Mouse (Mus musculus) right cerebral cortex, postnatal 36 days (tissue): ENCODE data around the gene Prdm16.
A peak's percentile ranks its signal among the peaks of the same experiment; 100 is the strongest.

ENCODE experiments used
- DNase-seq, 2 experiments: peaks; one replicate each; pipeline ENCODE4 v3.0.0; 2022; ENCODE audit warnings: low spot score in 2 of 2, mixed read lengths in 1 of 2

Prdm16 gene

DNA sequence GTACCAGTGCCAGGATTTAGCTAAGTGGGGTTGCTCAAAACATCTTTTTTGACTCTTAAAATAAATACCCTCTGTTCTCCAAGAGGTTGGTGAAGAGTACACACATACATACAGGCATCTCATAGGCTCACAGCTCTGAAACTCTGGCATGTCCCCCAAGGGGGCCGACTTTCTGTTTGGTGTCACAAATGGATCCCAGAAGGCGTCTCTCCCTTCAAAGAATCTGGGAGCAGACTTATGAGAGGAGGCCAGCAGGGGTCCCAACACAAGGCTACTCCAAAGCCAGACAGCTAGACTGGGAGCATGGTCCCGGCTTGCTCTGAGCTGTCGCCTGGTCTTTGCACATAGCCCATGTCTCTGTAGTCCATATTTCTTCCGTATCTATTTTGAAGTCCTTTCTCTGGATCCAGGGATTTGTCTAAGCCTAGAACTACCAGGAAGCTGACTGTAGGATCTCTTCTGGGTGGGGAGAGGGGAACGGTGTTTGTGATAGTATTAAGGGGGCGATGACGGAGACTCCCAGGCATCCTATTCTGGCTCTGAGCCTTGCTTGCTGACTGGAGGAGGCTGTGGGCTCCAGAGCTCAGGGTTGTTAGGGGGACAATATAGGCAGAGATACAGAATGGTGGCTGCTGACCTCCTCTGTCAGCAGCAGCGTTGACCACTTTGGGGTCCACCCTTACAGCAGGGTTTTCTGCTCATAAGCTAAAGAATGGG, 156.0 kb downstream of the Prdm16 start:
- no peak for DNase-seq

DNA sequence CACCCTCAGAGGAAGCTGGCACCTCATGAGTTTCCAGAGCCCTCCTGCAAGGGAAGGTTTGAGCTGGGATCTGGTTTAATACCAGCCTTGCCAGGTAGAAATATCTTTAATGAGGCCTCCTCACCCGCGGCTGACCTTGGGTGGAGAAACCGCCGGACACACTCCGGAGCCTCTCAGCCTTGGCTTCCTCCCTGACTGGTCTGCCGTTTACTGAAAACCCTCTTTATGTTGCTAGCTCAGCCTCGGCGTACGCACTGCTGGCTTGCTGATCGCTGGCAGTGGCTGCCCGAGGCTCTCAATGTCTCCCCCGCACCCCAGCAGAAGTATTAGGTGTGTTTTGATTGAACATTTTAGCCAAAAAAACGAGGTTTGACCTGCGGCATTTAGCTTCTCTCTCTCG, 156.5 kb downstream of the Prdm16 start:
- no peak for DNase-seq

DNA sequence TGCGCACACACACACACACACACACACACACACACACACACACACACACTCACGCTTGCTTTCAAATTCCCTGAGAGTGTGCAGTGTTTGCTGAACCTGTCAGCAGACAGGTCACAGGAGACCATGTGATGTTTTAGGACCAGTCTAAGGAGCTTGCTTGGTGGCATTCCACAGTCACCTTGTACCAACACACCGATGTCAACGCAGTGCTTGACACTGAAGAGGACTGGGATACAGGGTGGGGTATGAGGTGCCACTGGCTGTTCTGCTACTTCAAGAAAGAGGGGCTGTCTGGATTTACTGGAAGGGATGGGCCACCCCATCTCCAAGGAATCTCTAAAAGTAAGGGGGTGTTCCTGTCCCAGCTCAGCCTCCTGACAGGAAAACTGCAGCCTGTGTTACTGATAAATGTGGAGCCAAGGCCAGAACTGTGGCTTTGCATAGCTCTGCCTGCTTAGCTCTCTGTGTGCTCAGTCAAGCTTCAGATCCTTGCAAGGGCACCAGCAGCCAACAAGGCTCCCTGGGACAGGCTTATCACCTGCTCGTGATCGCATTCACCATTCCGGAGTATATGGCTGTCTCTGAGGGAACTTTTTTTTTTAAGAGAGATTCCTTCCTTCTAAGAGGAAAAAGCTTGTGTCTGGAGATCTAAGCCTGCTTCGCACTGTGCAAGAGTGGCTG, 157.6 kb downstream of the Prdm16 start:
- DNase-seq: no peak

DNA sequence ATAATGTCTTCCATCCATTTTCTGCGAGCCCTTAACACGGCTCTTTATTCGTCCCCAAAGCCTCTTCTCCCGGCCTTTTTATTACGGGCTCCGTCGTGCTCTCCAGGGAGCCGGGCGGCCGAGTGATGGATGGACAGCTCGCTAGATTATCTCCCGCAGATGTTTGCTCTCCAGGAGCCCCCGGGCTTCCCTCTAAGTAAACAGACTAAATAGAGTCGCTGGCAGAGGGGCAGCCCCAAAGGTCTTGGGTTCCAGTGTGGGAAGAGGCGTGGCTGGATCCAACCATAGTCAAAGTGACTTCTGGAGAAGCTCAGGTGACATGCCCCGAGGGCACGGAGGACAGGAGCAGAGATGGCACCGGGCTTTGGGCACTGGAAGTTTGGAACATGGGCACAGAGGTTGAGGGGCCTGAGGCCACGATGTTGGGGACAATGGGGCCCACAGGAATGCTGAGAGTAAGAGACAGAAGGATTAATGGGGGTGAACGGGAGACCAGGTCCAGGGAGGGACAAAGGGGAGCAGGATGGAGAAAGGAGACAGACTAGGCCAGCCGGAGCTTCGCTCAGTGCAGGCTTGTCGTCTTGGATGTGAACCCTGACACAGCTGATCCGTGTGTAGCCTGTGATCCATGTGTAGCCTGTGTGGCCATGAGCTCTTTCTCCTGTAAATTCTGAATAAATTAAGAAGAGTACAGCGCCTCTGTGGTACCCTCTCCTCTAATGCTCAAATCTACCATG, 162.9 kb downstream of the Prdm16 start:
- DNase-seq: no peak

DNA sequence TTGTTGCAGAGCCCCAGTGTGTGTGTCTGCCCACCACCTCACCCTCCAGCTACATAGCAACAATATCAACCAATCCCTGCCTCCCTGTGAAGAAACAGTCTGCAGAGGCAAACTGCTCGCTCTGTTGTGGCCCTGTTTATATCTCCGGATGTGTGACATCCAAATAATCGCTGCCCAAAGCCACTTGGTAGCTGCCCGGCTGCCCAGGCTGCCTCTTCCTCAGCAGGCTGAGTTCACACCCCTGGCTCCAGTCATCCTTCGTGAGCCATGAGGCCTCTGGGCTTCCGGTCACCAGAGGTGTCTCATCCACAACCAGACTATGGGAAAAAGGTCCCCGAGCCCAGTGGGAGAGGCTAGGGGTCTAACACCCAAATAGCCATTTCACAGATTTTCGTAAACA, 164.1 kb downstream of the Prdm16 start:
- no peak for DNase-seq

DNA sequence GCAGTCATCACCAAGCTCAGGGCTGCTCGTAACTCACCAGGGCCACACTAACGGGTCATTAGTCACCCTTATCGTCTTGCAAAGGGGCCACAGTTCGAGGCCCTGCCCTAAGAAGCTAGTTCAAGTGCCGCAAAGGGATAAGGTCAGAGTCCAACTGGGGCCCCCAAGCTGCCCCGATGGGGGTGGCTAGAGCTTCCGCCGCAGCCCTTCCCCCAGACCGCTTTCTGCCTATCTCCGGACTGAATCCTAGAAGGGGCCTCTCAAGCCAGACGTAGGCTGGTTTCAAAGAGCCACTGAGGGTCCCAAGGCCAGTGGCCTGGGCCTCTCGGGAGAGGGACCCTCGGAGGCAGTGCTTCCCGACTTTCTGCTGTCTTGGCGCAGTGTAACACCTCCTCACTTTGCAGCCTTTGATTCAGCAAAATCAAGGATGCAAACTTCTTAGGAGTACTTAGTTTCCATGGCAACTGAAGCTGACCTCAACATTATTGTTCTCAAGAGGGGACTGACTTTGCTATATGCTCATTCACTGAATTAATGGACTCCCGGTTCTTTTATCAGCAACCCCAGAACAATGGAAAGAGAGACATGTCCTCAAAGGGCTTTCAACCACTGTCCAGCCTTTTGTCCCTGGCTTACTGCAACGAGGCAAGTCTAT, 165.1 kb downstream of the Prdm16 start:
- no peak for DNase-seq

DNA sequence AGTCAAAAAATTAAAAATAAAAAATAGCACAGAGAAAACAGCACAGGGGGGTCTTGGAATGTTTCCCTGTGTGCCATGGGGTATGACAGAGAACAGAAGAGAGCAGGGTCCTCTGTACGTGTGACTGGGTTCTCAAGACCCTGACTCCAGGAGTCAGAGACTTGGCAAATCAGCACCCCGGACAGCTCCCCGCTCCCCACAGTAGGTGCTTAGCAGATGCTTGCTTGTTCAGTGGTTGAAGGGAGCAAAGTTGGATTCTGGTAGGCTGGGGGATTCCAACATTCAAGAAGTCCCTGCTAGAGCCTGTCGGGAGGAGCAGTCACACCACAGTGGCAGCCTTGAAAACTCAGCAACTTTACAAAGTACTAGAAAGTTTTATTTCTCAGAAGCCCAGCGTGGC, 170.4 kb downstream of the Prdm16 start:
- DNase-seq: no peak

DNA sequence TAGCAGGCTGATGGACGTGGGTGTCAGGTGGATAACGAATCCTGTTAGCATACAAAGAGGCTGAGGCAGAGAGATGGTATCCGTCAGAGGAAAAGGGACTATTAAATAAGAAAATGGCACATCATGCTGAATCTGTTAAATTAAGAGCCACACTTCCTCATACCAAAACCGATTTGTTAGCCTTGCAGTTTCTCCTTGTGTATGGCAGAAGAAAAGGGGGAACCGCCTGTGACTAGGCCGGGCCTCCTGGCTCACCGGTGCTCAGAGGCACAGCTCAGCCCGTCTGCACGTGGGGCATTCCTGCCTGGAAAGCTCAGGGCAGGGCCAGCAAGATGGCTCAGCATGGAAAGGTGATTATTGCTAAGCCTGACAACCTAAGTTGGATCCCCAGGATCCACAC, 171.6 kb downstream of the Prdm16 start:
- DNase-seq: no peak

DNA sequence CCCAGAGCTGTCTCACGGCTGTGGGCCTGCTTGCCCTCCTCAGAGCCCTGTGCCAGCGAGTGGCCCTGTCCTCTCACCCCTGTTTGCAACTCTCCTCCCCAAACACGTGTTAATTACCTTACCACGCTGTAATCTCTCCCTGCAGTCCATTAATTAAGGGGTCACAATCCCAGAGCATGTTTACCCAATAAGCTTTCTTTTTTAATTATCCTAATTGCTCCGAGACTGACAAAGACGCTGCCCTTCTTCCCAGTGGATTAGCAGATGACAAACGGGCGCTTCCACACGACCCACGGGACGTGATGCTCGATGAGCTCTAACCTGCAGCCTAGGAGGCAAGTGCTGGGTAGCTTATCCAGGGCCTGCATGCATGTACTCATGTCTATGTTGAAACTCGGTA, 176.7 kb downstream of the Prdm16 start:
- DNase-seq: no peak

DNA sequence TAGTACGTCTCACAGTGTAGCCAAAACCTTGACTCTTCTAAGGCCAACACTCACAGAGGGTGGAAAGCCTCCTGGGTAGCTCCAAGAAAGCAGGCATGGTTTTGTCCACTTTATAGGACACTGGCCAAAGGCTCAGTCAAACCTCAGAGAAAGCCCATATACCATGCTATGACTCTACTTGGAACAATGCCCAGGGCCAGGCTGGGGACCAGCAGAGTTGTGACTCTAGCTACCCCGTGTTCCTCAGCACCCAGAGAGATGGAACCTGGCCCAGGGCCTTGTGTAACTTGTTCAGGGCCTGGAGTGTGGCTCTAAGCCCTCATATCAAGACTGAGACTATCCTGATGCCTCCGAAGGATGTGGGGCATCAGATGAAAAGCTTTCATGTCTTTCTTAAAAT, 178.9 kb downstream of the Prdm16 start:
- DNase-seq: no peak

DNA sequence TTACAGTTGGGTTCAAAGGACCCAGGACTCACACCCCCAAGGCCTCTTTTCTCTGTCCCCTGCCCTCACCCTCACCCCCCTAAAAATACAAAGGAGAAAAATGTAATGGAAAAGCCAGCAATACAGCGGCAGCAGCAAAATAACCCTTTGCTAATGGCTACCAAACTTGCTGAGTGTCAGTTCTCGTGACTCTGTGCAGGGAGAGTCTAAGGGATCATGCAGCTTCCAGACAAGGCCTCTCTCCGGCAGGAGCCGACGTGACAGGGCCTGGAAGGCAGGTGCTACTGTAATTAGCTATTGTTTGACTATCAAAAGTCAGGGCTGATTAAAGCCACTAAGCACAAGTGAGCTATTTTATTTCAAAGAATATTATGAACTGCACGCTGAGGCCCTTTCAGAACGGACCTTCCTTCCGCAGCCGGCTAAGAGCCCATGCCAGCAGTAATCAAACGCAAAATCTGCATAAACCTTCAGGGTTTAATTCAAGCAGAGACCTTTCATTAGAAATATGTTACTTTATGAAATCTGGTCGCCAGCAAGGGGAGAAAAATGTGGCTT, 180.3 kb downstream of the Prdm16 start:
- no peak for DNase-seq

DNA sequence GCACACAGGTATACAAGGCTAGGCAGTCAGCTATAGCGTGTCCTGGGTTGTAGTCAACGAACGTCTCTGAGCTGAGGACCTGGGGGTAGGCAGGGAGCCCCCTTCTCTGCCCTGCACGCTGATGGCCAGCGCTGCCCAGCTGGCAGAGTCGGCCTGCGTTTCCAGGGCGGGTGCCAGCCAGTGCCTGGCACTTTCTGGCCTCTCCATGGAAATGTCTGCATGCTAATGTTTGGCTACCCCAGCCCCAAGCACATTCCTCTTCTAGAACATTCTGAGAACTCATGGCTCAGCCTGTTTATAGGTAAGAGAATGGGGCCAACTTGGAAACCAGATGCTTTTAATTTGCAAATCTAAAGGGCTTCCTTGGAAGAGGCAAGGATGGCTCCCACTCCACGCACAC, 186.2 kb downstream of the Prdm16 start:
- no peak for DNase-seq

DNA sequence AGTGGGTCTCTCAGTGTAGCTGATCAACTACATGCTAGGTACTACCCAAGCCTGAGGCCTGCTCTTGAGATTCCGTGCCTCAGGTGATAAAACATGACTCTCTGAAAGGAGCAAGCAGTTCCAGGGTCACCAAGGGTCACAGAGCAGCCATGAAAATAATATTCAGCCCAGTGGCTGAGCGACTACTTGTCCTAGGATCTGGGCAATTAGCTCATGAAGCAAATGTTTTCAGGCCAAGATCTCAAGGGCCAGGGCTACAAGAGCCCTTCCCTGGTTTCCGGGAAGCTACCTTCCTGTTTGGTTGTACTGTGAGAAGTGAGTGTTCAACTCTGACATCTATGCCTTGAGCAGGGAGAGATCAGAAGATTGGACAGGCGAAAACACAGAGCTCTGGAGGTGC, 186.6 kb downstream of the Prdm16 start:
- DNase-seq: no peak

DNA sequence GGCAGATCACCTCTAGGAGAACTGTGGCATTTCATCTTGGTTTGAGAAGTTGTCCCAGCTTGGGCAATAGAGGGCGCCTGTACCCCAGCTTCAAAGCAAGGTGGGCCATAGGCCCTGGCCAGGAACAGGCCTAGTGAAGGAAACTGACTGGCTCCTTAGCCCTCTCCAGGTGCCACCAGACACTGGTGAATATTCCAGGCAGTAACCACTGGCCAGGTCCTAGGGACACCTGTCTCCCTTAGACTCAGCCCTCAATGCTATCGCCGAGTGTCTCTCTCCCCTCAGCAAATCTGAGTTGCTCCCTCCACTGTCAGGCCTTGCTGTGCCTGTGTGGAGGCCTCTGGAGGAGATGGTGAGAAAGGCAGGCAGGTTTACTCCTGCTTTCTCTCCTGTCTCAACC, 187.3 kb downstream of the Prdm16 start:
- no peak for DNase-seq

DNA sequence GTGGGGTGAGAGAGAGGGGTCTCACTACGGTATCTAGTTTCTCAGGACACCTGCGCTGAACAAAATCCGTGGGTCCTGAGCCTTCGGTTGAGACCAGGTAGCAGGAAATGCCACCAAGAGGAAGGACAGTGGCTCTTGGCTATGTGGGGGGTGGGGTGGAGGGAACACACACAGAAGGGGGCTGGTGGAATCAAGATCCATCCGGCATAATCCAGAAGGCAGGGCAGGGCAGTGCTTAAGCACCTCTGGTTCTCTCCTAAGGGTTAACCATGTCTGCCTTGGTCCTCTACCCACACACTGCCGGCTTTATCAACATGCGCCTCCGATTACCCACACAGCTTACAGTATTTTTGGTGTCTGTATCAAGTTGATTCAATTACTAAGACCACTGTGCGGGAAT, 191.0 kb downstream of the Prdm16 start:
- DNase-seq: no peak

DNA sequence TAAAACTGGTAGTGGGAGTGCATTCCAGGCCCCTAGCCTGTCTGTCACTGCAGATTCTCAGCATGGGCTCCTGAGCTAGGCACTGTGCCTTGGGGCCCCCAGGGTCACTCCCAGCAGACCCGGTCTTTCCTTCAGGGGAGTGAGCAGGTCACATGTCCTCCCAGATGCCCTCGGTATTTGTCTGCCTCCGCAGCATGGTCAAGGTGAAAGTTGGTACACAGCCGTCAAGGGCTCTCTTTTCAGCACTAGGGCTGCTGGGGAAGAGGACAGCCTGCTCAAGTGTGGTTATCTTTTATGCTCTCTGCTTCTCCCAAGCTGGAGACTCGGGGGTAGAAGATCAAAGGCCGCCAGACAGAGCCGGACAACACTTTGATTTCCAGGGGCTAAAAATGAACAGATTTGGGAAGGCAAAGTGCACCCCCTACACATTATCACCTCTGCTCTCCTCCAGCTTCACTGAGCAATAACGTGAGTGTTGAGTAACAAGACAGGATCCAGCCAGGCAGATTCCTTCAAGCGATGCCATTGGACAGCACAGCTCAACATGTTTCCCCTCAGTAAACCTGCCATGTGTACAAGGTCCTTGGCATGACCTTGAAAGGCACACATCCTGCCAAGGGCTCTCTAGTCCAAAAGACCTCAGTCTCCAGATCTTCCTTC, 193.9 kb downstream of the Prdm16 start:
- DNase-seq: no peak

DNA sequence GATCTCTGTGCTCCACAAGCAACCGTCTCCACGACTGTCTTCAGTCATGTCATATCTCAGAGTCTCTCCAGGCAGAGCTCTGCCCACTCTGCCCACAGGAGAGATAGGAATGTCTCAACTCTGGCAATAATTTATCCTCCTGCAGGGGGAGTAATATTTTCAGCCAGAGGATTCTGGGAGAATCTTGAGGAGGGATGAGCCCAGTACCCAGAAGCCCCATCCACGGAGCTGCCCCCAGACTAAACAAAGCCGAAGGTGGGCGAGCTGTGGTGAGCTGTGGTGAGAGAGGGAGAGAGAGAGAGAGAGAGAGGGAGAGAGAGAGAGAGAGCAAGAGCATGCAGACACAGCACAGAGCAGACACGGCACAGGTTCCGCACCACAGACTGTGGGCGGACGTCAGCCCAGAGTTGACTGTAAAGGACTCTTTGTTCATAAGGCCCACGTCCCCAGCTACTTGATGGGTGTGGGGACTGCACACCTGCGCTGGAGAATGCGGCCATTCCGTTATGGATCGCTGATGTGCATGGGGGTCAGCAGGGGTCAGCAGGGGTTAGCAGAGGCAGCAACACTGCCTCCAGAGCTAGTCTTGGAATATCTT, 197.1 kb downstream of the Prdm16 start:
- peak in 1 of 2 experiments; percentile 25 for DNase-seq

DNA sequence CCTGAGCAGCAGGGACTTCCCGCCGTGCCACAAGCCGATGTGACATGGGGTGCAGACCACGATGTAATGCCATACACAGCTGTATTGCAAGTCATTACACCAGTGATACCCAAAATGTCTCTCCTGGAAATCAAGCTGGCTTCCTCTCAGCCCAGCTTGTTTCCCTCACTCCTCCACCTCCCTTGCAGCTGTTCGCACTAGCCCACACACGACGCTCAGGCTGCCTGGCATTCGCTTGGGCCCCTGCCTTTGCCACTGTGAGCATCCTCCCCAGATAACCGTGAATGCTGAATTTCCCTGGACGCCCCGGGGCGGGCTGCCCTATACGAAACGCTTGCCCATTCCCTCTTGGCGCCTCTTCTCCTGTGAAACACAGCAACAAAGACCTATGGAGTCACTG, 198.1 kb downstream of the Prdm16 start:
- peak in 1 of 2 experiments; percentile 28 for DNase-seq

DNA sequence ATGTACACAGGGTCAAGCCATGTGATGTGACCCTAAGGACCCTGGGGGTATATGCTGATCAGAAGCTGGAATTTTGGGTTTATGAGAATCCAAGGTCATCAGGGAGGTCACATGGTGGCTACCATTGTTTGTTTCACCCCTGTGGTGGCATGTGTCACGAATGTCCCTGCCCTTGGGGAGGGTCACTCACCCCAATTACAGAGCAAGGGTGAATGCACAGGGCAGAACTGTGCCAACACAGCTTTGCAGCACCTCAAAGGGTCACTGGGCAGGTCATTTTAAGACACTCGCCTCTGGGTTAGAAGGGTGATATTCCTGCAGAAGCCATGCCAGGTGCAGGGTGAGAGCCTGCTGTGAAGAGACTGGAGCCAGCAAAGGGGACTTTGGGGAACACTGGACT, 206.9 kb downstream of the Prdm16 start:
- DNase-seq: no peak

DNA sequence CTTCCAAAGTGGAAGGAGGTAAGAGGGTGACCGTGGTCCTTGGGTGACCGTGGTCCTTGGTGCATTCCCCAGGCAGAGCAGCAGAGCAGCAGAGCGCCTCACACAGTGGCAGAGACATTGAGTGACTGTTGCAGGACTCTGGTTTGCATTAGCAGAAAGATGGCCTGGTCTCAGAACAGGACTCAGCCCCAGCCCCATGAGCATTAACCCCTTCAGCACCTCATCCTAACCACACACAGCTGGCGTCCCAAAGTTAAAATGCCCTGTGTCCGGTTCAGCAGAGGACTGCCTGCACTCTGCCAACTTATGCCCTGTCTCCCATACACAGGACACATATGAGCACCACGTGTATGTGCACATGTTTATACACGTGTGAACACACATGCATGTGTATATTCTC, 209.8 kb downstream of the Prdm16 start:
- no peak for DNase-seq

DNA sequence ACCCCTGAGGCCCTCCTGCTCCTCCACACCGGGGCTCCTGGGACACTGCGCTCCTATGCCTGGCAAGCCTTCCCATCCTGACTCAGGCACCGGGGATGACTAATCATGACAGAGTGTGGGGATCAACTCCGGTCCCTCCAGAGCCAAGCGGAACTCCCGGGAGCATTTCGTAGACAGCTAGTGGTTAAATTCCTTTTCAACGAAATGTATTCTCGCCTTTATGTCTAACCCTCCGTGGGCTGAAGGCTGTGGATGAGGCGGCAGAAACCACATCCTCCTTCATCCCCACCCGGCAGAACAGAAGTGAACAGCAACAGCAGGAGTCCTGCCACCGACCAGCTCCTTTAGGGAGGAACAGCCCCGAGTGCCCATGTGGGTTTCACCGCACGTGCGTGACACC, 211.4 kb downstream of the Prdm16 start:
- peak; percentile 26 to 32 for DNase-seq
